Mouse (Mus musculus): Measurements from ENCODE around the gene Rangrf.

DNA sequence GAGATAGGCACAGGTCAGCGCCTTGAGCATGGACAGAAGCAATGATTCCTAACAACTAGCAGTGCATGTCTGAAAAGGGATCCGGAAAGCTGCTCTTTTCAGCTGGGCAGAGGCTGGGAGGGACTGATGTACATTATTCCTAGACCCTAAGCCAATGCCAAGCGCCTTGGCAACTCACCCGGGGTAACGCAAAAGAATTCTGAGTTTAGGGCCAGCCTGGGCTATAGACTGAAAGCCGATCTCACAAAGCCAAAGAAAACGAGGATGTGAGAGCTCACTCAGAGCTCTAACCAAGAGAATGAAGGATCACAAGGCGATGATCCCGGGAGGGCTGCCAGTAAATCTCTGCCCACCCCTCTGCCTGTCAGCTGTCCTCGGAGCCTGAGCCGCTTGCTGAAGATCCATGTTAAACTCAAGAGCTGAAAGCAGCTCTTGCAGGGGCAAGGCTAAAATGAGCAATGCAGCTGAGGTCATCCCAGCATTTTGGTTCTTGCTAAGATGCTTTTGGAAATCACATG is 12.4 kb upstream of the Rangrf start:
- no peak for TF ChIP-seq POLR2A (IDR thresholded peaks at IDR 0.05; ENCODE audit: borderline replicate concordance, extremely low read depth, low read depth, low read length)
- no peak for TF ChIP-seq CTCF (IDR thresholded peaks at IDR 0.05; ENCODE audit: insufficient read depth, low read length)
